Mouse (Mus musculus) small intestine, adult 2 months (tissue): Measurements from ENCODE around the gene Zfp184. TPM values are rescaled to one million over a fixed set of nuclear protein-coding genes. Genes with fewer than 3 reads are reported as not detected.

Source experiments
- H3K27ac ChIP-seq: fragments of 200-500 bp; 2 replicates; pipeline ENCODE4 v1.5.1; 2012; ENCODE audit warnings: low read depth, low read length, control low read depth, inconsistent platforms; ENCODE audit not compliant: insufficient read depth
- H3K27me3 ChIP-seq: fragments of 200-500 bp; 2 replicates; pipeline ENCODE4 v1.6.1; 2012; ENCODE audit warnings: mild to moderate bottlenecking, moderate library complexity, low read length, inconsistent platforms; ENCODE audit not compliant: control insufficient read depth, insufficient read depth
- H3K36me3 ChIP-seq: fragments of 200-500 bp; 2 replicates; pipeline ENCODE4 v1.6.1; 2012; ENCODE audit warnings: mild to moderate bottlenecking, low read length, control low read depth, inconsistent platforms; ENCODE audit not compliant: control insufficient read depth, insufficient read depth
- H3K4me1 ChIP-seq: fragments of 200-500 bp; 2 replicates; pipeline ENCODE4 v1.6.1; 2012; ENCODE audit warnings: low read length, inconsistent platforms, mixed read lengths; ENCODE audit not compliant: control insufficient read depth, insufficient read depth, insufficient read length
- H3K4me3 ChIP-seq: fragments of 200-500 bp; 2 replicates; pipeline ENCODE4 v1.5.1; 2012; ENCODE audit warnings: low read depth, mild to moderate bottlenecking, control low read depth, inconsistent platforms, low read length, moderate library complexity
- CTCF ChIP-seq: fragments of 200-500 bp; IDR thresholded peaks from 2 replicates; pipeline ENCODE4 v1.5.1; 2012; ENCODE audit warnings: low read depth, mild to moderate bottlenecking, control low read depth, inconsistent platforms, low read length, moderate library complexity, mixed read lengths; ENCODE audit not compliant: insufficient replicate concordance, insufficient read length; ENCODE audit errors: extremely low read depth
- POLR2A ChIP-seq: fragments of 200-500 bp; IDR thresholded peaks from 2 replicates; pipeline ENCODE4 v1.6.1; 2012; ENCODE audit warnings: low read depth, mild to moderate bottlenecking, control low read depth, inconsistent platforms, low read length, moderate library complexity
- WGBS: fragments of 180-500 bp; shearing (Covaris S2); methylation state at CpG from one replicate; pipeline ENCODE4 v1.1.7; 2018; 5-methylcytosine and 5-hydroxymethylcytosine counted together
- polyA plus RNA-seq: library from polyadenylated mRNA; depleted of rRNA; stranded (reverse); fragments of >200 nt; gene quantifications from 2 replicates; pipeline ENCODE4 v1.2.3, GENCODE M21; 2012

Gene Zfp184
- polyA plus RNA-seq, 1 experiment: 0.13 TPM

DNA sequence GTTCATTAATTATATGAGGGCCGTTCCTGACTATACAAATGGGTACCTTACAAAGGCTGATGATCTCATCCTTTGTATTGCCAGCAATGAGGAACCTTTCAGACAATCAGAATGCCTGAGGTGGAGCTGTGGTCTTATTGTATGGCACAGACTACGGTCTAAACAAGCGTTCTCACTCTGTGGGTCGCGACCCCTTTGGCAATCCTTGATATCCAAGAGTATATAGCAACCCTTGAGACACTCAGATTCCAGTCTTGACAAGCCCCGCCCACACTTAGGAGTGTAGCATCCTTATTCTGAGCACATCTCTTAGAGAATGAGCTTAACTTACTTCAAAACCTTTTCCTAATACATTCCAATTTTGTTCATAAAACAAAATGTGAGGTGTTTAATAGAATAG lies 28.8 kb upstream of the Zfp184 start:
- Histone ChIP-seq H3K4me1 (peaks cover 2% of the 10 kb centered on the region; the same call in 1 of the 2 replicates), H3K27ac (no peak overlapping the region), H3K27me3 (no peaks in the 10 kb centered on the region), H3K4me3 (no peak overlapping the region), H3K36me3 (no peaks in the 10 kb centered on the region)
- 58% methylated on average over 6 of the region's 6 CpGs for WGBS
- TF ChIP-seq POLR2A (no peak), CTCF (no peak)

DNA sequence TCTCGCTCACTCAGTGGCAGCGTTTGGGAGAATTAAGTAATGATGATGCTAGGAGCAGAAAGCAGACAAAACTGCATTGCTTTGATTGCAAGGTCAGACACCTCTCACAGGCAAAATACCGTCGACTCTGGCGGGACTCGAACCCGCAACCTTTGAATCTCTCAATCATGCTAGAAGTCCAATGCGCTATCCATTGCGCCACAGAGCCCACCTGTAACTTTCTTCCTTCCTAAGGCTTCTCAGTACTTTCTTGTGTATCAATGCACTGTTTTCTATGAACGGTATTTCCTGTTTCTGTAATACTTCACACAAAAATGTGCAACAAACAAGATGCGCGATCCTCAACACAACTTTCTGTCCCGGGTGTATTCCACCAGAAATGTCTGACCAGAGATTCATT lies 27.9 kb upstream of the Zfp184 start:
- no peak for TF ChIP-seq POLR2A
- no peak for TF ChIP-seq CTCF
- WGBS: 22% methylated on average over 13 of the region's 13 CpGs

DNA sequence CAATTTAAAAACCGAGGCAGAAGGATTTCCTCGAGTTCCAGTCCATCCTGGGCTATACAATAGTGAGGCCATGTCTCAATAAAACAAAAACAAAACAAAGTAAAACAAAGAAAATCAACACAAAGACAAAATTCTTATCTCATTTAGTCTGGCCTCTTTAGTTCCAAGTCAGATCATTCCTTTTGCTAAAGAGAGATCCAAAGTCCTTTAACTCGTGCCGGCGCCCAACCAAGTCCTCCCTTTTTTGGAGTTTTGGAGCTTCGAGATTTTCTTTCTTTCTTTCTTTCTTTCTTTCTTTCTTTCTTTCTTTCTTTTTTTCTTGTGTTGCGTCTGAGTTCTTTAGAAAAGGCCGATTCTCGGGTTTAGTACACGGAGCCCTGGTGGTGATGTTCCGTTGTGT lies 27.4 kb upstream of the Zfp184 start:
- no peak overlapping the region for H3K4me3 ChIP-seq
- H3K27me3 ChIP-seq: no peaks in the 10 kb centered on the region
- H3K27ac ChIP-seq: no peak overlapping the region
- H3K4me1 ChIP-seq: peaks cover 2% of the 10 kb centered on the region; the same call in 1 of the 2 replicates
- WGBS: 9% methylated on average over 11 of the region's 11 CpGs
- TF ChIP-seq CTCF (no peak), POLR2A (no peak)
- no peaks in the 10 kb centered on the region for H3K36me3 ChIP-seq

More for the DNA sequence above, 27.9 kb upstream of the Zfp184 start:
- Histone ChIP-seq H3K36me3 (no peaks in the 10 kb centered on the region), H3K4me1 (peaks cover 2% of the 10 kb centered on the region; the same call in 1 of the 2 replicates), H3K27me3 (no peaks in the 10 kb centered on the region), H3K27ac (no peak overlapping the region), H3K4me3 (no peak overlapping the region)

DNA sequence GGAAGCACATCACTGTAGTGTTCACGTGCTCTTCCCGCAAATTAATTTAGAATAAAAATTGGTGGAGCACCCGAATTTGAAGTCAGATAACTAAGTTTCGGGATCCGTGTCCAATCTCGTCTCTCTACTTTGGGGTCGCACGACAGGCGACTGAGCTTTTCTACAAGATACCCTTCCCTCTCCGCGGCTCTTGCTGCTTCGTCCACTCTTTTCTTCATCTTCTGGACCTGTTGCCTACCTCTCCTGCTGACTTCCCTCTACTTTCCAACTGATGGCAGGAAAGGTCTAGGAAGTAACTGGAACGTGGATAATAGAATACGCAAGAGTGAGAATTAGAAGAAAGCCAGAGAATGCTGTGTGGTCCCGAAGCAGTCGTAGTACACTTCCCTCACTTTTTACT lies 26.9 kb upstream of the Zfp184 start:
- TF ChIP-seq POLR2A (no peak), CTCF (no peak)
- Histone ChIP-seq H3K4me3 (peak overlapping the region; percentile 15; the same call in 1 of the 2 replicates), H3K4me1 (peaks cover 2% of the 10 kb centered on the region; the same call in 1 of the 2 replicates), H3K27me3 (no peaks in the 10 kb centered on the region), H3K27ac (no peak overlapping the region), H3K36me3 (no peaks in the 10 kb centered on the region)
- WGBS: 3% methylated on average over 16 of the region's 16 CpGs

DNA sequence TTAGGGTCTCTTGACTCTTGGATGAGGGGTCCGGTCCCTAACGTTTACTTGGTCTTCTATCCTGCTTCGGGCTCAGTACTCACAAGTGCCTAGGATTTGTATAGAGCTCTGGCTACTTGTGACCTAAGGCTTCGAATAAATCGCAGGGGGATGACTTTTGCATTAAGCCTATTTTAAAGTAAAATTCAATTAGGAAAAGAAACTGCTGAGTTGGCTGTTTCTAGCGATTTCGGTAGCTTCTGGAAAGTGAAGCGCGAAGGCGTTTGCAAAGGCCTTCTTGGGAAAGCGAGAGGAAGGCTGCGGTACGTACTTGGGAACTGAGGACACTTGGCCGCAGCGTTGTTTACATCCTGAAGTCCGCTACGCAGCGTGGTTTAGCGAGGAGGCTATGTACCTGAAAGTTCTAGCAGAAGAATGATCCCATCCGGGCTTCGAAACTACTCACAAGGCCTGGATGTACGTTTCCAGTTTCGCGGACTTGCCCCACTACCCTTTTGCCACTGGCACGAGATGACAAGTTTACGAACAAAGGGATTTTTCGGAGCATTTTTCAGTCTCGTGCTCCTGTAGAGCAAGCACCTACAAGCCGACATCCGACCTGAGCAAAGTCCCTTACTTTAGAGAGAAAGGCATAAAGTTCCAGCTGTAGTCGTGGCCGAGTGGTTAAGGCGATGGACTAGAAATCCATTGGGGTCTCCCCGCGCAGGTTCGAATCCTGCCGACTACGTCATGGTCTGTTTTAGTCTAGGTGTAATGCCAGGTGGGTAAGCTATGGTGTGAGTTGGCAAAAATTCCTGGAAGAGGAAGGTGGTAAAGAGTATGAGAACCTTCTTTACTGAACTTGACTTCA lies 26.1 kb upstream of the Zfp184 start:
- H3K4me3 ChIP-seq: peak overlapping the region; percentile 57

DNA sequence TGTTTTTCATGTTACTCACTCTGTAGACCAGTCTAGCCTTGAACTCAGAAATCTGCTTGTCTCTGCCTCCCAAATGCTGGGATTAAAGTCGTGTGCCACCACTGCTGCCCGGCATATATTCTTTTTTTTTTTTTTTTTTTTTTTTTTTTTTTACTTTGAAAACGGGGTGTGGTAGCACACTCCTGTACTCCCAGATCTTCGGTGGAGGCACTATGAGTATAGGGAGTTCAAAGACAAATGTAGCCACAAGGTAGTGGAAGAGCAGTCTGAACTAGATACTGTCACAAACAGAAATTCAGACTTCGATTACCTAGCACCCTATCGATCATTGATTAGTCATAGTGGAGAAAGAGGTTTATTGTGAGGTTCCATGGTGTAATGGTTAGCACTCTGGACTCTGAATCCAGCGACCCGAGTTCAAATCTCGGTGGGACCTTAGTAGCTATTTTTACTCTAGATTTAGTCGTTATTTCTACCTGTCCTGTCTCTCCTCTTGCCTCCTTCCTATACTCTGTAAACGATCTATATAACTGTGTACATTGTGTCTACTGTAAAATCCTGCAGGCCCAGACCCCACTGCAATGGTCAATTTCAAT lies 25.0 kb upstream of the Zfp184 start:
- TF ChIP-seq CTCF: no peak
- TF ChIP-seq POLR2A: no peak
- H3K4me3 ChIP-seq: no peak overlapping the region
- no peaks in the 10 kb centered on the region for H3K36me3 ChIP-seq
- no peak overlapping the region for H3K27ac ChIP-seq
- H3K4me1 ChIP-seq: no peaks in the 10 kb centered on the region; the same call in 1 of the 2 replicates
- H3K27me3 ChIP-seq: no peaks in the 10 kb centered on the region
- WGBS: 13% methylated on average over 11 of the region's 11 CpGs

More for the DNA sequence above, 26.1 kb upstream of the Zfp184 start:
- H3K4me1 ChIP-seq: peaks cover 1% of the 10 kb centered on the region; the same call in 1 of the 2 replicates
- H3K27me3 ChIP-seq: no peaks in the 10 kb centered on the region
- H3K27ac ChIP-seq: no peak overlapping the region
- H3K36me3 ChIP-seq: no peaks in the 10 kb centered on the region
- no peak for TF ChIP-seq CTCF
- WGBS: 3% methylated on average over 38 of the region's 38 CpGs

GRCm38 (mm10) chr13:21920681-21921233 lies 24.1 kb upstream of the Zfp184 start:
- H3K4me1 ChIP-seq: no peaks in the 10 kb centered on the region; the same call in 1 of the 2 replicates
- H3K27me3 ChIP-seq: no peaks in the 10 kb centered on the region
- H3K4me3 ChIP-seq: no peak overlapping the region
- TF ChIP-seq CTCF (no peak), POLR2A (no peak)
- no peaks in the 10 kb centered on the region for H3K36me3 ChIP-seq
- H3K27ac ChIP-seq: no peak overlapping the region
- WGBS: 72% methylated on average over 8 of the region's 8 CpGs
